Mouse (Mus musculus) spleen, postnatal 36 days (tissue): ENCODE results near the gene Uqcrq.
"Not testable (repeated sequence)": the region's sequence is repeated elsewhere in the genome, so short reads cannot be mapped to it uniquely, and the experiment has no call there.

Experiments
- DNase-seq, 2 experiments: peaks; one replicate each; pipeline ENCODE4 v3.0.0; 2022; ENCODE audit warnings: low spot score in 2 of 2, mixed read lengths in 1 of 2

The Uqcrq gene

GRCm38 (mm10) chr11:53451361-53451760 is 20.7 kb upstream of the Uqcrq start:
- no peak for DNase-seq

GRCm38 (mm10) chr11:53450070-53450705 is 19.6 kb upstream of the Uqcrq start:
- no peak for DNase-seq

DNA sequence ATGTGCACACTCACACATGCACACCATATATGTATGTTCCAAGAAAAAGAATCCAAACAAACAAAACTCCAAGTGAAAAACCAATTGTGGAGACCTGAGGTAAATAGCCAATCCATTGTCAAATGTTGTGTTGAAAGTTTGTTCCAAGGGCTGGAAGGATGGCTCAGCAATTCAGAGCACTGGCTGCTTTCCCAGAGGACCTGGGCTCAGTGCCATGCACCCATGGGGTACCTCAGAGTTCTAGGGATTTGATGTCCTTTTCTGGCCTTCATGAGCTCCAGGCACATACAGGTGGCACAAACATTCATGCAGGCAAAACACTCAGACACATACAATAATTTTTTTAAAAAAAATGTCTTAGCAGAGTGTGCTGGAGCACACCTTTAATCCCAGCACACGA is 17.9 kb upstream of the Uqcrq start:
- no peak for DNase-seq

DNA sequence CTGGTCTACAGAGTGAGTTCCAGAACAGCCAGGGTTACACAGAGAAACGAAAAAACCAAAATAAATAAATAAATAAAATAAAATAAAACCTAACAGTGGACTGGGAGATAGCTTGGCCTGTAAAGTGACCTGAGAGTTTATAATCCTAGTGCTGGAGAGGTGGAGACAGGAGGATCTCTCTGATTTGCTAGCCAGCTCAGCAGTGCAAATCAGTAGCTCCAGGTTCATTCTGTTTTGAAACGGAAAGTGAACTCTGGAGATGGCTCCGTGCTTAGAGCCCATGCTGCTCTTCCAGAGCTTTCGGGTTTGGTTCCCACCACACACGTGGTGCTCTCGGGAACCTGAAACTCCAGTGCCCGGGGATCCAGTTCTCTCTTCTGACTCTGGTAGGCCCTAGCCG is 17.4 kb upstream of the Uqcrq start:
- DNase-seq = no peak

DNA sequence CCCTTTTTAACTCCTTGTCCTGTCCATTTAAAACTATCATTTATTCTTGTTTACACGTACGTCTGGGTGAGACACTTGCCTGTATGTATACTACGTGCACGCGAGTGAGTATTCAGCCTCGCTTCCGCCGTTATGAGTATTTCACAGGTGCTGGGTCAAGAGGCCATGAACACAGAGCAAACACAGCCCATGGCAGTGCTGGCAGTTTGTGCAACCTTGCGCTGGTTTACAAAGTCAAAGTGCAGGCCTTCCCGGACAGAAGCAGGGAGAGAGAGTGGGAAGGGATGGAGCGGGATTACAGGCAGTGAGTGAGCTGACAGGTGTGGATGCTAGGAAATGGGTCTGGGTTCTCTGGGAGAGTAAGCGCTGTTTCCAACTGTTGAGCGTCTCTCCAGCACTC is 15.6 kb upstream of the Uqcrq start:
- DNase-seq = no peak

DNA sequence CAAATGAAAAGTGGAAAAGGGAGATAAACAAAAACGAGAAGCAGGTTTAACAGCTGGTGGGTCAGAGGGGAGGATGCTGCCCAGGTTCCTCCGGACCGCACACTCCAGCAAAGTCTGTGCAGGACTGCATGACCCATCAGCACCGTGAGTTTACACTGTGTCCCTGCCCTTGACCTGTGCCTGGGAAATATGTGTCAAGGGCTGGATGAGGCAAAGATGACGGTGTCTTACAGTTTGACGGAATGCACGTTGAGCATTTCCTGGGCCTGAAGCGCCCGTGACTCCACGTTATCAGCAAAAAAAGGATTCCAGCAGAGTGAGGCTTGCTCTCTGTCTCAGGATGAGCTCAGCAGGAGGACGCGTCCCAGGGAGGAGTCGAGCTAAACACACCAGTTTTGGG is 14.9 kb upstream of the Uqcrq start:
- DNase-seq = no peak

- DNase-seq = peak; percentile 36 to 47
These were observed 13.2 kb upstream of the Uqcrq start for GRCm38 (mm10) chr11:53443861-53444260.

GRCm38 (mm10) chr11:53441921-53442320 is 11.3 kb upstream of the Uqcrq start:
- no peak for DNase-seq

- DNase-seq = no peak
These were observed 5.7 kb upstream of the Uqcrq start for GRCm38 (mm10) chr11:53436338-53436737.

DNA sequence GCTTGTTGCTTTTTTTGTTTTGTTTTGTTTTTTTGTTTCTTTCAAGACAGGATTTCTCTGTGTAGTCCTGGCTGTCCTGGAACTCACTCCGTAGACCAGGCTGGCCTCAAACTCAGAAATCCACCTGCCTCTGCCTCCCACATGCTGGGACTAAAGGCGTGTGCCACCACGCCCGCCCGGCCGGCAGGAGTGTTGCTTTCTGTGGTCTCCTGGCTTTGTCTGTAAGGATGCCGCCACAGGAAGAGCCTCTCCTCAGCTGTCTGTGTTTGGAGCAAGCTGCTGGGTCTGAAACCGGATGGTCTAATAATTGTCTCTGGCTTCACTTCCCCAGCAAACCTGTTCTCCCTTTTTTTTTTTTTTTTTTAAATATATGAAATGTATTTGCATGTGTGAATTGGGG is 4.9 kb upstream of the Uqcrq start:
- no peak for DNase-seq

GRCm38 (mm10) chr11:53433057-53433456 is 2.4 kb upstream of the Uqcrq start:
- DNase-seq = no peak

- peak in 1 of 2 experiments; percentile 8 for DNase-seq
These were observed 871 bp upstream of the Uqcrq start for GRCm38 (mm10) chr11:53431347-53432056.

GRCm38 (mm10) chr11:53430300-53430669 is 346 bp downstream of the Uqcrq start:
- DNase-seq = no peak

GRCm38 (mm10) chr11:53429182-53429581 is 1.4 kb downstream of the Uqcrq start:
- no peak for DNase-seq

DNA sequence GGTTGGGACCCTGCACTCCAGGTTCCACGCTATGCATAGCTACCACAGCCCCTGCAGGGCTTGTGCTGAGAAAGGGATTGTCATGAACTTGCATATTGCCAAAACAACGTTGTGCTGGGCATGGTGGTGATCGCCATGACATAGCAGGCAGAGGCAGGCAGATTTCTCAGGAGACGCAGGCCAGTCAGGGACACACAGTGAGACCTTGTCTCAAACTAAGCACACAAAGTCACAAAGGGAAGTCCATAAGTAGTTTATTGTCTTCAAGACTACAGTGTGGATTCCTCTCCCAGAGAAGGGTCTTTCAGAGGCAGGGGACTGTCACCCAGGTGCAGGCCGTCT is 1.9 kb downstream of the Uqcrq start:
- no peak for DNase-seq

GRCm38 (mm10) chr11:53427993-53428715 is 2.5 kb downstream of the Uqcrq start:
- DNase-seq = no peak

DNA sequence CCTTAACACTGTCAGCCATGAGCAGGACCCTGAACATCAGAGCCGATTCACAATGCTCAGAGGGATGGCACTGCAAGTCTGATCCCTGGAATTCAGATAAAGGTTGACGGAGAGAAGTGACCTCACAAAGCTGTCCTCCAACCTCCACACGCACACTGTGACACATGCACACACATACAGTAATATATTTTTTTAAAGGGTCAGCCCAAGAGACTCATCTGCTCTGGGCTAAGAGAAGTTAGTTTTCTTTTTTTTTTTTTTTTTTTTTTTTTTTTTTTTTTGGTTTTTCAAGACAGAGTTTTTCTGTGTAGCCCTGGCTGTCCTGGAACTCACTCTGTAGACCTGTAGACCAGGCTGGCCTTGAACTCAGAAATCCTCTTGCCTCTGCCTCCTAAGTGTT is 3.7 kb downstream of the Uqcrq start:
- not testable (repeated sequence) for DNase-seq

DNA sequence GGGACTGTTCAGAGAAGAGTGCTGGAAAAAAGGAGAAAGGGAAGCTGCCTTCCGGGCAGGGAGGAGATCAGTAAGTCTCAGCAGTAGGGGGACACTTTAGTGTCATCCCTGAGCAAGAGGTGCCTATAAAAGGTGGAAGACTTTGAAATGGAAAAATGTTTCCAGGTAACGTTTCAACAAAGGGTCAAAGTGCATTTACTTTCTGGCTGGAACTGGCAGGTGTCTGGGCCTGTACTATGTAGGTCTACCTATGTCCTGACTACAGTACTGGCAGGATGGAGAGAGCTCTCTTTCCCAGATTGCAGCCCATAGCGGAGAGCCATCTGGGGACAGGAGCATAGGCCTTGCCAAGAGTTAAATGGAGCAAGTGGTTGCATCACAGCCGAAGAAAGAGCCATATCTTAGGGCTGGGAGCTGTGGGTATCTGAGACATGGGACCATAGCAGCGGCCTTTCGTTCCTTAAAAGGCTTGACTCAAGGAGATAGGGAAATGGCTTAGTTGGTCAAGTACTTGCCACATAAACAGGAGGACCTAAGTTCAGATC is 4.8 kb downstream of the Uqcrq start:
- no peak for DNase-seq

GRCm38 (mm10) chr11:53425251-53425650 is 5.4 kb downstream of the Uqcrq start:
- DNase-seq = no peak

GRCm38 (mm10) chr11:53424826-53425225 is 5.8 kb downstream of the Uqcrq start:
- no peak for DNase-seq

- DNase-seq = no peak
These were observed 7.6 kb downstream of the Uqcrq start, which contains the start of gene Leap2 for GRCm38 (mm10) chr11:53423036-53423435. Leap2 (minus strand) TSS chr11:53423170.

DNA sequence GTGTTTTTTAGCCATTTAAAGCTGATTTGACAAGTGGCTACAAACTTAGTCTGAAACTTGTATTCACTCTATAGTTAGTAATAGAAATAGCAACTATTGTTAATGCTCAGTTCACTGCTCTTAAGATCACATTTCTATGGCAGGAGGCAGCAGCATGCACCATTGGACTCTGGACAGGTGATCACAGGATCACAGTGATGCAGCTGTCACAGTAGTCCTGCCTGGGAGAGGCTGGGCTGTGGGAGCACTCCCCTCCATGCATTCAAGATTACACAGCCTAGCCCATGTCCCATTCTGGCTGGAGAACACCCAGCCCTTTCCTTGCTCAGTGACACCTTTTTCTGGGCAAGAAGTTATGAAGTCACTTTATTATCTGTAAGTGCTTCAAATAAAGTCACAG is 12.6 kb downstream of the Uqcrq start:
- no peak for DNase-seq

GRCm38 (mm10) chr11:53413871-53414270 is 16.8 kb downstream of the Uqcrq start:
- no peak for DNase-seq
